Mouse (Mus musculus) liver, adult 2 months (tissue): ENCODE measurements around the gene Cerk.
"Not testable (repeated sequence)": the region's sequence is repeated elsewhere in the genome, so short reads cannot be mapped to it uniquely, and the experiment has no call there.

Source experiments
- CTCF ChIP-seq: fragments of 200-500 bp; IDR thresholded peaks from 2 replicates; pipeline ENCODE4 v1.5.1; 2011; ENCODE audit warnings: low read depth, low read length, control low read depth
- POLR2A ChIP-seq: fragments of 200-500 bp; IDR thresholded peaks from 2 replicates; pipeline ENCODE4 v1.6.1; 2011; ENCODE audit warnings: low read length, control low read depth; ENCODE audit not compliant: insufficient read depth; ENCODE audit errors: extremely low read depth

- TF ChIP-seq POLR2A, CTCF: not testable (repeated sequence)
Measured at GRCm38 (mm10) chr15:86177703-86178251, 8.2 kb downstream of the Cerk start.
